In genomic region chr16:92398574-92399118, GRCm38 (mm10) we compare ENCODE assay signal across 8 mouse cellular contexts. TPM values are rescaled to one million over a fixed set of nuclear protein-coding genes. Genes with fewer than 3 reads are reported as not detected.
DNase-seq lines count a peak whose midpoint lies in the region; ATAC-seq and TF ChIP-seq lines count a peak whose summit lies in the region.

No protein-coding gene starts in this region.

- no peaks in the 10 kb centered on the region for H3K9me3 ChIP-seq in kidney, embryonic 16.5 days (ENCODE audit: low read length)
- no peaks in the 10 kb centered on the region for H3K9me3 ChIP-seq in embryonic facial prominence, embryonic 13.5 days
- H3K9me3 ChIP-seq in hindbrain, embryonic 16.5 days (ENCODE audit: control insufficient read depth, low read length) = no peaks in the 10 kb centered on the region

- DNase-seq in kidney, postnatal 10 days = no peak
- DNase-seq in cerebellum, postnatal 10 days = no peak
- DNase-seq in spleen, postnatal 10 days (ENCODE audit: low spot score in 2 of 2) = no peak
- DNase-seq in T-cell, adult 2 months (ENCODE audit: low spot score) = no peak

- no peak for ATAC-seq in kidney, embryonic 16.5 days (ENCODE audit: low FRiP score, low TSS enrichment)
- no peak for ATAC-seq in embryonic facial prominence, embryonic 13.5 days (ENCODE audit: insufficient number of reproducible peaks, insufficient read depth, low FRiP score, low TSS enrichment, low read depth)
- no peak for ATAC-seq in hindbrain, embryonic 16.5 days

- no peaks in the 10 kb centered on the region for H3K79me2 ChIP-seq in myocyte (ENCODE audit: control insufficient read depth, insufficient read depth)

- no peak for TF ChIP-seq POLR2A in myocyte (IDR thresholded peaks at IDR 0.05; ENCODE audit: insufficient read length, low read depth)

- peaks cover 18% of the 10 kb centered on the region for H3K36me3 ChIP-seq in kidney, embryonic 16.5 days (ENCODE audit: insufficient read depth, low read length)
- peaks cover 36% of the 10 kb centered on the region for H3K36me3 ChIP-seq in embryonic facial prominence, embryonic 13.5 days
- peaks cover 10% of the 10 kb centered on the region for H3K36me3 ChIP-seq in hindbrain, embryonic 16.5 days (ENCODE audit: control insufficient read depth, insufficient read depth, low read length)
- H3K36me3 ChIP-seq in myocyte (ENCODE audit: control insufficient read depth, insufficient read depth) = peaks cover 4% of the 10 kb centered on the region

- H3K9ac ChIP-seq in kidney, embryonic 16.5 days (replicated peaks; ENCODE audit: low read length) = peak overlapping the region; percentile 32; the same call in 1 of the 2 replicates
- no peak overlapping the region for H3K9ac ChIP-seq in embryonic facial prominence, embryonic 13.5 days
- H3K9ac ChIP-seq in hindbrain, embryonic 16.5 days (ENCODE audit: low read depth, low read length) = no peak overlapping the region

- no peak overlapping the region for H3ac ChIP-seq in myocyte (ENCODE audit: control insufficient read depth, insufficient read length)

- peak overlapping the region; percentile 53 for H3K4me3 ChIP-seq in kidney, embryonic 16.5 days (ENCODE audit: low read length)
- no peak overlapping the region for H3K4me3 ChIP-seq in embryonic facial prominence, embryonic 13.5 days
- H3K4me3 ChIP-seq in hindbrain, embryonic 16.5 days (ENCODE audit: low read length) = no peak overlapping the region
- H3K4me3 ChIP-seq in myocyte = no peak overlapping the region

- H3K27me3 ChIP-seq in kidney, embryonic 16.5 days (ENCODE audit: insufficient read depth, low read length) = no peaks in the 10 kb centered on the region; the same call in 1 of the 2 replicates
- peaks cover 23% of the 10 kb centered on the region for H3K27me3 ChIP-seq in embryonic facial prominence, embryonic 13.5 days
- H3K27me3 ChIP-seq in hindbrain, embryonic 16.5 days (replicated peaks; ENCODE audit: control insufficient read depth, insufficient read depth, low read length) = no peaks in the 10 kb centered on the region
- H3K27me3 ChIP-seq in myocyte (ENCODE audit: control insufficient read depth, insufficient read depth, insufficient read length) = no peaks in the 10 kb centered on the region

- 74% methylated on average over 6 of the region's 6 CpGs for WGBS in kidney, embryonic 16.5 days
- 52% methylated on average over 6 of the region's 6 CpGs for WGBS in embryonic facial prominence, embryonic 13.5 days
- 51% methylated on average over 6 of the region's 6 CpGs for WGBS in hindbrain, embryonic 16.5 days

- peaks cover 56% of the 10 kb centered on the region for H3K4me1 ChIP-seq in kidney, embryonic 16.5 days (ENCODE audit: insufficient read depth, low read length)
- H3K4me1 ChIP-seq in embryonic facial prominence, embryonic 13.5 days = peaks cover 69% of the 10 kb centered on the region
- peaks cover 30% of the 10 kb centered on the region for H3K4me1 ChIP-seq in hindbrain, embryonic 16.5 days (ENCODE audit: control insufficient read depth, insufficient read depth, low read depth, low read length)

- H3K4me2 ChIP-seq in kidney, embryonic 16.5 days (replicated peaks; ENCODE audit: low read depth, low read length) = peak overlapping the region; percentile 91
- H3K4me2 ChIP-seq in embryonic facial prominence, embryonic 13.5 days = peak overlapping the region; percentile 73
- H3K4me2 ChIP-seq in hindbrain, embryonic 16.5 days (ENCODE audit: low read length) = peak overlapping the region; percentile 93
- H3K4me2 ChIP-seq in myocyte (ENCODE audit: low read depth) = peak overlapping the region; percentile 97

- no peak overlapping the region for H3K27ac ChIP-seq in kidney, embryonic 16.5 days (ENCODE audit: low read length)
- no peak overlapping the region for H3K27ac ChIP-seq in embryonic facial prominence, embryonic 13.5 days
- no peak overlapping the region for H3K27ac ChIP-seq in hindbrain, embryonic 16.5 days (ENCODE audit: low read depth, low read length)

TF ChIP-seq in myocyte, 11 proteins besides CTCF, POLR2A, EP300 and RAD21:
- TF ChIP-seq MYOD1 (IDR thresholded peaks at IDR 0.05; ENCODE audit: control insufficient read depth in 1 of 3, insufficient read length in 2 of 3, low read depth in 2 of 3) = no peak
- TF ChIP-seq TCF12 (IDR thresholded peaks at IDR 0.05; ENCODE audit: insufficient read depth, poor library complexity, severe bottlenecking) = no peak
- TF ChIP-seq SRF (IDR thresholded peaks at IDR 0.05; ENCODE audit: control insufficient read depth, insufficient read length, low read depth) = no peak
- TF ChIP-seq CEBPB (IDR thresholded peaks at IDR 0.05; ENCODE audit: insufficient read depth, poor library complexity, severe bottlenecking) = no peak
- TF ChIP-seq REST (IDR thresholded peaks at IDR 0.05; ENCODE audit: insufficient read depth, insufficient read length) = no peak
- TF ChIP-seq E2F4 (IDR thresholded peaks at IDR 0.05; ENCODE audit: insufficient read depth) = no peak
- TF ChIP-seq POLR2AphosphoS2 (IDR thresholded peaks at IDR 0.05; ENCODE audit: insufficient read length, low read depth) = no peak
- no peak for TF ChIP-seq TCF3 (IDR thresholded peaks at IDR 0.05; ENCODE audit: insufficient read length, low read depth)
- no peak for TF ChIP-seq MAX (IDR thresholded peaks at IDR 0.05; ENCODE audit: low read depth)
- no peak for TF ChIP-seq USF1 (IDR thresholded peaks at IDR 0.05; ENCODE audit: low read depth)
- TF ChIP-seq MYOG (IDR thresholded peaks at IDR 0.05; ENCODE audit: control insufficient read depth in 1 of 3, insufficient read depth in 1 of 3, insufficient read length in 2 of 3, low read depth in 2 of 3) = no peak

RNA-seq across cellular contexts. Expression of gene Kcne1, which starts 39.4 kb away (rescaled TPM):
- 2.8 and 3.7 TPM in 2 replicates for polyA plus RNA-seq in kidney, embryonic 16.5 days (2015; fragmentation: Nextera tagmentation; extraction: Ambion mirVana)
- 0.13 and 0.74 TPM in 2 replicates for polyA plus RNA-seq in embryonic facial prominence, embryonic 13.5 days (2015; fragmentation: Nextera tagmentation; extraction: Ambion mirVana)
- polyA plus RNA-seq in hindbrain, embryonic 16.5 days (2015; fragmentation: Nextera tagmentation; extraction: Ambion mirVana) = 0.19 and 0.28 TPM in 2 replicates
- polyA plus RNA-seq in myocyte (2012; fragmentation: generic; extraction: Trizol) = not detected
